8 mouse cellular contexts compared by ENCODE assay signal in the genomic region with DNA sequence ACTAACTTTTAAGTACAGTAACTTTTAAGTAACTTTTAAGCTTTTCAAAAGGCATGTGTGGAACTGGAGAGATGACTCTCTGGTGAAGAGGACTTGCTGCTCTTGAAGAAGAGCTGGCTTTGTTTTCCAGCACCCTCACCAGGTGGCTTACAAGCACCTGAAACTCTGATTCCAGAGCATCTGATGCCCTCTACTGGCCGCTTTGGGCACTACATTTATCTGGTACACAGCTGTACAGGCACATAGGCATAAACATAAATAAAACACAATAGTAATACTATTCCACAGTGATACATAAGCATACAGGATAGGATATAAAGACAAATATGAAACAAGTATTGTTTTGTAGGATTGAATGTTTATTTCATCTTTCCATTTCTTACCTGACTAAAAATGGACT.
DNase-seq lines count a peak whose midpoint lies in the region; ATAC-seq and TF ChIP-seq lines count a peak whose summit lies in the region.

No protein-coding gene starts in this region.

- no peak overlapping the region for H3K4me2 ChIP-seq in lung, postnatal 0 days (replicated peaks; ENCODE audit: low read depth, low read length)

- H3K9me3 ChIP-seq in lung, postnatal 0 days (ENCODE audit: low read length): no peaks in the 10 kb centered on the region

- H3K27me3 ChIP-seq in cerebellum, adult 2 months (ENCODE audit: control insufficient read depth, insufficient read depth, low read length): no peaks in the 10 kb centered on the region
- no peaks in the 10 kb centered on the region for H3K27me3 ChIP-seq in lung, postnatal 0 days (replicated peaks; ENCODE audit: insufficient read depth, low read length)

- H3K36me3 ChIP-seq in lung, postnatal 0 days (ENCODE audit: insufficient read depth, low read length): no peaks in the 10 kb centered on the region

- TF ChIP-seq POLR2A in cerebellum, adult 2 months (IDR thresholded peaks at IDR 0.05; ENCODE audit: borderline replicate concordance, insufficient read depth, low read length): no peak

- 4% methylated on average over 1 of the region's 1 CpGs for WGBS in cerebellum, adult 2 months
- WGBS in lung, postnatal 0 days: 0% methylated on average over 1 of the region's 1 CpGs

- peak; percentile 49; the same call in 1 of the 2 replicates for TF ChIP-seq CTCF in cerebellum, adult 2 months (IDR thresholded peaks at IDR 0.05; ENCODE audit: borderline replicate concordance, insufficient read depth, low read depth, low read length)
- peak; percentile 58 for TF ChIP-seq CTCF in left cerebral cortex, adult 2 months (IDR thresholded peaks at IDR 0.05)
- peak; percentile 67 for TF ChIP-seq CTCF in lung, postnatal 0 days (IDR thresholded peaks at IDR 0.05)

- TF ChIP-seq EP300 in lung, postnatal 0 days (IDR thresholded peaks at IDR 0.05): no peak

- no peak overlapping the region for H3K27ac ChIP-seq in cerebellum, adult 2 months (ENCODE audit: insufficient read depth, low read length)
- H3K27ac ChIP-seq in left cerebral cortex, adult 2 months: no peak overlapping the region
- H3K27ac ChIP-seq in lung, postnatal 0 days (ENCODE audit: low read length): no peak overlapping the region

- no peaks in the 10 kb centered on the region for H3K4me1 ChIP-seq in cerebellum, adult 2 months (ENCODE audit: control insufficient read depth, insufficient read depth, low read length)
- H3K4me1 ChIP-seq in lung, postnatal 0 days (ENCODE audit: insufficient read depth, low read depth, low read length): no peaks in the 10 kb centered on the region

- no peak for ATAC-seq in cerebellum, adult (ENCODE audit: insufficient number of reproducible peaks, low FRiP score, low TSS enrichment)
- ATAC-seq in lung, postnatal 0 days: no peak

- DNase-seq in cerebellum, adult 2 months: peak in 1 of 2 experiments; percentile 12
- DNase-seq in left cerebral cortex, adult 2 months (ENCODE audit: extremely low spot score in 1 of 2, low spot score in 2 of 2): peak in 1 of 2 experiments; percentile 35
- no peak for DNase-seq in left cerebral cortex, adult 11 months (ENCODE audit: low spot score)
- peak; percentile 66 for DNase-seq in NIH3T3 (ENCODE audit: low read depth)
- peak; percentile 60 for DNase-seq in embryo, embryonic 10 days (ENCODE audit: low spot score)
- DNase-seq in lung, postnatal 0 days (ENCODE audit: low spot score): no peak
- DNase-seq in yolk sac, embryonic 10.5 days (ENCODE audit: low spot score): peak; percentile 6

- H3K9ac ChIP-seq in lung, postnatal 0 days (replicated peaks; ENCODE audit: low read depth): no peak overlapping the region

- intact Hi-C loops in left cerebral cortex, adult 2 months (cut with DNase I): no loop called here

- H3K4me3 ChIP-seq in cerebellum, adult 2 months (replicated peaks; ENCODE audit: insufficient read depth, low read depth, low read length): no peak overlapping the region
- no peak overlapping the region for H3K4me3 ChIP-seq in left cerebral cortex, adult 2 months
- H3K4me3 ChIP-seq in lung, postnatal 0 days (ENCODE audit: low read depth, low read length): no peak overlapping the region

Comparison
In these comparisons a context has a peak if more than half of its experiments do, and no peak if none do; other contexts are left out.
1. DNase-seq: peak in NIH3T3 (single experiment), embryo, embryonic 10 days (single experiment) and yolk sac, embryonic 10.5 days (single experiment); none in left cerebral cortex, adult 11 months (single experiment) and lung, postnatal 0 days (single experiment).
2. Peak in every context shown above with its lines, with median percentiles within 50 percentile points of each other: CTCF ChIP-seq.